Mouse (Mus musculus) megakaryocyte progenitor cell, adult 5-6 weeks (primary cell): ENCODE data around the gene Sema4b. TPM values are rescaled to one million over a fixed set of nuclear protein-coding genes. Genes with fewer than 3 reads are reported as not detected.

Experiments used
- ATAC-seq: replicated peaks from 2 replicates; pipeline ENCODE4 v1.8.0; 2016; ENCODE audit warnings: mild to moderate bottlenecking, moderate TSS enrichment, inconsistent platforms; ENCODE audit not compliant: poor library complexity
- total RNA-seq, 2 experiments: library from RNA; stranded (forward) in 1 of 2; stranded (reverse) in 1 of 2; fragments of 157-497, 149-512 nt in 1 of 2; fragments of 200-1000 nt in 1 of 2; gene quantifications; 2 replicates each; pipeline versions ENCODE4 v1.2.3 to v1.2.4; 2015 to 2017

Gene Sema4b
- total RNA-seq, 2 experiments from 2014 or later: 6.6 to 8.1 TPM

GRCm38 (mm10) chr7:80210982-80211381, 24.3 kb downstream of the Sema4b start:
- no peak for ATAC-seq

- no peak for ATAC-seq
Observed at GRCm38 (mm10) chr7:80213604-80214003, 27.0 kb downstream of the Sema4b start.

GRCm38 (mm10) chr7:80214459-80214858, 27.8 kb downstream of the Sema4b start:
- no peak for ATAC-seq

GRCm38 (mm10) chr7:80215398-80215797, 28.8 kb downstream of the Sema4b start:
- ATAC-seq: peak; percentile 92

GRCm38 (mm10) chr7:80216566-80216965, 29.9 kb downstream of the Sema4b start:
- no peak for ATAC-seq

GRCm38 (mm10) chr7:80218666-80219065, 32.0 kb downstream of the Sema4b start:
- ATAC-seq: no peak

GRCm38 (mm10) chr7:80220237-80220797, 33.7 kb downstream of the Sema4b start:
- ATAC-seq: no peak

- no peak for ATAC-seq
Observed at GRCm38 (mm10) chr7:80221179-80221750, 34.6 kb downstream of the Sema4b start.

- ATAC-seq: no peak
Observed at GRCm38 (mm10) chr7:80227065-80227464, 40.4 kb downstream of the Sema4b start.

- ATAC-seq: no peak
Observed at GRCm38 (mm10) chr7:80230196-80230595, 43.6 kb downstream of the Sema4b start.

- no peak for ATAC-seq
Observed at GRCm38 (mm10) chr7:80231971-80232488, 45.4 kb downstream of the Sema4b start.

GRCm38 (mm10) chr7:80232489-80233029, 45.9 kb downstream of the Sema4b start, which contains the start of the genes Cib1 and Gdpgp1:
TSS of gene Cib1 (minus strand) at chr7:80232813.
TSS of gene Gdpgp1 (plus strand) at chr7:80232865.
- ATAC-seq: peak; percentile 92

- no peak for ATAC-seq
Observed at GRCm38 (mm10) chr7:80233799-80234198, 47.2 kb downstream of the Sema4b start.

- ATAC-seq: no peak
Observed at GRCm38 (mm10) chr7:80238542-80238941, 51.9 kb downstream of the Sema4b start.

- no peak for ATAC-seq
Observed at GRCm38 (mm10) chr7:80241661-80242060, 55.0 kb downstream of the Sema4b start.

- ATAC-seq: no peak
Observed at GRCm38 (mm10) chr7:80244851-80245250, 58.2 kb downstream of the Sema4b start.

GRCm38 (mm10) chr7:80246148-80246721, 59.6 kb downstream of the Sema4b start, which contains the start of gene Ttll13:
TSS of gene Ttll13 (plus strand) at chr7:80246376.
- peak; percentile 98 for ATAC-seq

GRCm38 (mm10) chr7:80246859-80247258, 60.2 kb downstream of the Sema4b start:
- no peak for ATAC-seq

- no peak for ATAC-seq
Observed at GRCm38 (mm10) chr7:80252437-80252836, 65.8 kb downstream of the Sema4b start.

- ATAC-seq: peak; percentile 54
Observed at GRCm38 (mm10) chr7:80252886-80253285, 66.2 kb downstream of the Sema4b start.

- ATAC-seq: no peak
Observed at GRCm38 (mm10) chr7:80255981-80256380, 69.3 kb downstream of the Sema4b start.

- ATAC-seq: no peak
Observed at GRCm38 (mm10) chr7:80257706-80258105, 71.1 kb downstream of the Sema4b start.
